Mouse (Mus musculus) brain, adult 2 months (tissue): ENCODE measurements at regions not wholly inside any gene's neighbourhood (a gene's known extent, or its start where the extent isn't known, plus 50 kb on each side); places are given as distances from the start of the nearest gene placed in this dataset.
A peak's percentile ranks its signal among the peaks of the same experiment; 100 is the strongest.

Experiments
- DNase-seq: peaks from one replicate; pipeline ENCODE4 v3.0.0; 2011; ENCODE audit warnings: low read depth, low spot score

DNA sequence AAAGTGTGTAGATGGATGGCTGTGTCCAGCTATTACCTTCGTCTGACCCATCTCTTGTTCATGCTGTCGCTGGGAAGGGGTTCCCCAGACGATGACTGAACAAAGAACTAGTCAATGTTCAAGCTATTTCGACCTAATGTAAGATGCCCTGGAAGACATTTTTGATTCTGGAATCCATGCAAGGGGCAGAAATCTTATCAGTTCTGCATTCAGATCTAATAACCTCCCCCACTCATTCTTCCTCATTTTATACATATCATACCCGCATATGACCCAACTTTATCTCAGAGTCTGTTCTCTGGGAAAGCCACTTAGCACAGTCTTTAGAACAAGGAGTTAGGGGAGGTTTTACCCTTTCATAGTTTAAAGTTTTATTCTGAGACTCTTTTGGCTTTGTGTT is 52.2 kb upstream of the 2310009B15Rik start:
- DNase-seq = no peak

DNA sequence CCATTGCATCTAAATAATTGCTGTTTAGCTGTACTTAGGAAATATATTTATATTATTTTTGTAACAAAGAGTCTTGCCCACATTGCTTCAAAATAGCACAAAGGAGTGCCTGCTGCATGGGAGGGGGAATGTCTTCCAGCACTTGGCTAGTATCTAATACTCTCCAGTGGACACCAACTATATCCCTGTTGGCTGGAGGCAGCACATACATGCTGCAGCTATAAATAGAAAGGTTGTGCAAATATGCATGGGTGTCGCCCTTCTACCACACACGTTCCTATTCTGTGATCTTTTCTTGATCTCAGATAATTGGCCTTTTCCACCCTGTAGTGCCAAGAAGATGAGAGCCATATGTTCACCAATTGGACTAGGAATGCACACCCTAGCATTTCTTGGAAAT is 53.0 kb upstream of the 2310009B15Rik start:
- DNase-seq = no peak

DNA sequence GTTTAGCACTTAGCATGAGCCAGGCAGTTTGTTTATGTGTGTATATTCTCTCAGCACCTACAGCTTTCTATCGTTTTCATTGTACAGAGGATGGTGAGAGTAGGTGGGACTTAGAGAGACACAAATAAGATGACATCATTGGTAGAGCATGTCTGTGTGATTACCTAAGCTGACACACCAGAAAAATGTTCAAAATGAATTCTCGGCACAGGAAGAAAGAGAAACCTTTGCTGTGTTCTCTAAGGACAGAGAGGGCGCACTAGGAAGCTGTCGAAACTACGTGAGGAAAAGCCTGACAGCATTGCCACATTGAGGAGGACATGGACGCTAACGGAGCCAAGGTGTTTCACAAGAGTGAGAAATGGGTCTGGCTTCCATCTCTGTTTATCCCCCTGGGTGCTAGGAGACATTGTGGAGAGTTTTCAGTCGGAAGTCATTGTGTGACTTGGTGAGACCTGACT is 51.0 kb upstream of the Dennd1b start:
- DNase-seq = peak; percentile 56

DNA sequence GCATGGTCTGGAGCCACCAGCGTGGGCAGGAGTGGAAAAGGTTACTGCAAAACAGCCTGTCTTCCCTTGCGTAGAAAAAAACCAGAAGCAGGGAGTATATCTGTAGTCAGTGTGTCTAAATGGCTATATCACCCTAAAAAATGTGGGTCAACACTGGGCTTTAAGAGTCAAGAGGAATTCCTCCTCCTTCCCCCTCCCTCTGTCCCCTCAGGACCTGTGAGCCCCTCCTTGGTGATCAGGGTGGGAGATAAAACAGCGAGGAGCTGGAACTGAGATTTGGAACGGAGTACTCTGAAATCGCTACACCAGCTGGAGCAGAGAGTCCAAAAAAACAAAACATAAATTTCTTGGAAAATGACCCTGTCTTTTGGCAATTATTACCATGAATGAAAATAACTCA is 50.3 kb upstream of the Dennd1b start:
- DNase-seq = no peak

DNA sequence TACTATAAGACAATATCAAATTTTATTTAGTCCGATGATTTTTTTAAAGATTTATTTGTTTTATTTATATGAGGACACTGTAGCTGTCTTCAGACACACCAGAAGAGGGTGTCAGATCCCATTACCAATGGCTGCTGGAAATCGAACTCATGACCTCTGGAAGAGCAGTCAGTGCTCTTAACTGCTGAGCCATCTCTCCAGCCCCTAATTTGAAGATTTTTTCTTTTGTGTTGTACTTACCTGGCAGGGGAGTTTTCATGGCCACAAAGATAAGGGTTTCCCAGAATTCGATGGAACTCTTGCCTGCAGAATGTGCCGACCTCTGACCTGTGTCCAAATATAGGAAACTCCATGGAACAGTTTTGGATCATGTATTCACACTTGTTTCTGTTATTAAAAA is 49.8 kb upstream of the Dennd1b start:
- no peak for DNase-seq
